Comparison of ENCODE assay signal across 9 mouse cellular contexts in the genomic region with DNA sequence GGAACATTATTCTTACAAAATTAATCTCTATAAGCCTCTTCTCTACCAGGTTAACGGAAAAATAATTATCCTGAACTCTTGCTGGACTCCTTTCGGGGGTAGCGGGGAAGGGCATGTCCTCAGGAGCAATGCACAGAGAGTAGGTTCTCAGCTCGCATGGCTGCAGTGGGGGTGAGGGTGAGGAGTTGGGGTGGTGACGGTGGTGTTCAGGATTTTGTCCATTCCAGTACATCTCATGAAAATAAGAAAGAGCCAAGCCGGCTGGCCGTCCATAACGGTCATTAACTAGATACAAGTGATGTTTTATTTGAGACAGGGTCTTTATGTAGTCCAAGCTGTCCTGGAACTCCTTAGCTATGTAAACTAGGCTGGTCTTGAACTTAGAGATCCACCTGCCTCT. TPM values are rescaled to one million over a fixed set of nuclear protein-coding genes. Genes with fewer than 3 reads are reported as not detected.
DNase-seq lines count a peak whose midpoint lies in the region; ATAC-seq lines count a peak whose summit lies in the region.
"Had no signal": no experiment of that assay in that cellular context is flagged by ENCODE, and none has a peak within 500 bp of the region (broad histone marks: within the 10 kb centered on the region; RNA-seq: fewer than 3 reads in every experiment).

No protein-coding gene starts in this region.

- peaks cover 10% of the 10 kb centered on the region; the same call in 1 of the 2 replicates for H3K4me1 ChIP-seq in heart, embryonic 10.5 days
- H3K4me1 ChIP-seq in megakaryocyte, embryonic 14.5 days = peaks cover 38% of the 10 kb centered on the region
- peaks cover 12% of the 10 kb centered on the region; the same call in 1 of the 2 replicates for H3K4me1 ChIP-seq in forebrain, embryonic 16.5 days (replicated peaks; ENCODE audit: control insufficient read depth, insufficient read depth, low read length)
- H3K4me1 ChIP-seq in midbrain, embryonic 16.5 days (ENCODE audit: control insufficient read depth, insufficient read depth, low read length) = peaks cover 11% of the 10 kb centered on the region; the same call in 1 of the 2 replicates

- peak overlapping the region; percentile 69 for H3K4me2 ChIP-seq in forebrain, embryonic 16.5 days (ENCODE audit: low read length)
- peak overlapping the region; percentile 89 for H3K4me2 ChIP-seq in midbrain, embryonic 16.5 days (ENCODE audit: low read length)

- no peaks in the 10 kb centered on the region for H3K9me3 ChIP-seq in heart, embryonic 10.5 days
- H3K9me3 ChIP-seq in megakaryocyte, embryonic 14.5 days = no peaks in the 10 kb centered on the region
- no peaks in the 10 kb centered on the region for H3K9me3 ChIP-seq in forebrain, embryonic 16.5 days (ENCODE audit: control insufficient read depth, low read length)
- H3K9me3 ChIP-seq in midbrain, embryonic 16.5 days (replicated peaks; ENCODE audit: control insufficient read depth, low read length, poor library complexity, severe bottlenecking) = no peaks in the 10 kb centered on the region

- no peak for DNase-seq in heart, embryonic 10.5 days (ENCODE audit: low spot score)
- DNase-seq in heart, adult 8-10 months (ENCODE audit: low spot score) = no peak
- no peak for DNase-seq in cerebellum, adult 9-11 months
- no peak for DNase-seq in layer of hippocampus, adult 11-12 months (ENCODE audit: low spot score)

- H3K27me3 ChIP-seq in heart, embryonic 10.5 days (ENCODE audit: insufficient read depth, poor library complexity, severe bottlenecking) = no peaks in the 10 kb centered on the region
- H3K27me3 ChIP-seq in megakaryocyte, embryonic 14.5 days (replicated peaks) = peaks cover 2% of the 10 kb centered on the region
- no peaks in the 10 kb centered on the region for H3K27me3 ChIP-seq in forebrain, embryonic 16.5 days (replicated peaks; ENCODE audit: control insufficient read depth, insufficient read depth, low read length)
- H3K27me3 ChIP-seq in midbrain, embryonic 16.5 days (ENCODE audit: control insufficient read depth, insufficient read depth, low read depth, low read length) = no peaks in the 10 kb centered on the region

- 81% methylated on average over 8 of the region's 8 CpGs for WGBS in heart, embryonic 10.5 days
- 79% methylated on average over 8 of the region's 8 CpGs for WGBS in forebrain, embryonic 16.5 days
- WGBS in midbrain, embryonic 16.5 days = 86% methylated on average over 8 of the region's 8 CpGs

- peak overlapping the region; percentile 96; the same call in 1 of the 2 replicates for H3K27ac ChIP-seq in heart, embryonic 10.5 days
- no peak overlapping the region for H3K27ac ChIP-seq in forebrain, embryonic 16.5 days (ENCODE audit: low read length)
- no peak overlapping the region for H3K27ac ChIP-seq in midbrain, embryonic 16.5 days (ENCODE audit: low read length)

- H3K4me3 ChIP-seq in heart, embryonic 10.5 days = no peak overlapping the region
- peak overlapping the region; percentile 98 for H3K4me3 ChIP-seq in megakaryocyte, embryonic 14.5 days (replicated peaks)
- no peak overlapping the region for H3K4me3 ChIP-seq in forebrain, embryonic 16.5 days (replicated peaks; ENCODE audit: low read length)
- no peak overlapping the region for H3K4me3 ChIP-seq in midbrain, embryonic 16.5 days (ENCODE audit: low read depth, low read length)

- ATAC-seq in megakaryocyte, adult 5-6 weeks (ENCODE audit: poor library complexity, severe bottlenecking) = no peak
- no peak for ATAC-seq in forebrain, embryonic 16.5 days
- no peak for ATAC-seq in midbrain, embryonic 16.5 days

- H3K36me3 ChIP-seq in heart, embryonic 10.5 days = peaks cover 10% of the 10 kb centered on the region; the same call in 1 of the 2 replicates
- H3K36me3 ChIP-seq in megakaryocyte, embryonic 14.5 days (replicated peaks; ENCODE audit: low read length) = peaks cover 35% of the 10 kb centered on the region
- no peaks in the 10 kb centered on the region for H3K36me3 ChIP-seq in forebrain, embryonic 16.5 days (ENCODE audit: control insufficient read depth, insufficient read depth)
- no peaks in the 10 kb centered on the region for H3K36me3 ChIP-seq in midbrain, embryonic 16.5 days (ENCODE audit: control insufficient read depth, insufficient read depth, low read length)

- H3K9ac ChIP-seq in forebrain, embryonic 16.5 days (replicated peaks; ENCODE audit: low read depth, low read length) = no peak overlapping the region
- H3K9ac ChIP-seq in midbrain, embryonic 16.5 days (ENCODE audit: low read depth, low read length) = no peak overlapping the region

RNA-seq across cellular contexts. Expression of gene Ccng1, which starts 0.9 kb away (rescaled TPM):
- polyA plus RNA-seq in heart, embryonic 10.5 days (2016; fragmentation: Nextera tagmentation; extraction: Ambion mirVana) = 76.3 and 127 TPM in 2 replicates
- total RNA-seq in heart, adult 8-10 months (2022) = 100 to 1,000 TPM; 477 to 593 (median 535) TPM
- polyA plus RNA-seq in megakaryocyte, embryonic 14.5 days (2012; ENCODE audit: insufficient read depth, low replicate concordance) = 42.4 and 46.2 TPM in 2 replicates
- total RNA-seq in megakaryocyte, adult 5-6 weeks (2015) = 86.5 and 89.1 TPM in 2 replicates
- total RNA-seq in megakaryocyte, adult 5-6 weeks (2017) = 72.5 and 74.6 TPM in 2 replicates
- polyA plus RNA-seq in forebrain, embryonic 16.5 days (2015; fragmentation: Nextera tagmentation; extraction: Ambion mirVana) = 32.2 and 38.0 TPM in 2 replicates
- 39.2 and 39.8 TPM in 2 replicates for polyA plus RNA-seq in midbrain, embryonic 16.5 days (2015; fragmentation: Nextera tagmentation; extraction: Ambion mirVana)

RNA-seq across cellular contexts. Expression of gene Nudcd2, which starts 22.5 kb away (rescaled TPM):
- 152 and 184 TPM in 2 replicates for polyA plus RNA-seq in heart, embryonic 10.5 days (2016; fragmentation: Nextera tagmentation; extraction: Ambion mirVana)
- total RNA-seq in heart, adult 8-10 months (2022) = 10 to 100 TPM; 13.1 to 19.0 (median 15.7) TPM
- 10.3 and 35.3 TPM in 2 replicates for polyA plus RNA-seq in megakaryocyte, embryonic 14.5 days (2012; ENCODE audit: insufficient read depth, low replicate concordance)
- 31.9 and 44.9 TPM in 2 replicates for total RNA-seq in megakaryocyte, adult 5-6 weeks (2015)
- total RNA-seq in megakaryocyte, adult 5-6 weeks (2017) = 62.8 and 63.0 TPM in 2 replicates
- 69.9 and 81.5 TPM in 2 replicates for polyA plus RNA-seq in forebrain, embryonic 16.5 days (2015; fragmentation: Nextera tagmentation; extraction: Ambion mirVana)
- 49.3 and 55.0 TPM in 2 replicates for polyA plus RNA-seq in midbrain, embryonic 16.5 days (2015; fragmentation: Nextera tagmentation; extraction: Ambion mirVana)

RNA-seq across cellular contexts. Expression of gene Hmmr, which starts 22.7 kb away (rescaled TPM):
- 57.1 and 63.0 TPM in 2 replicates for polyA plus RNA-seq in heart, embryonic 10.5 days (2016; fragmentation: Nextera tagmentation; extraction: Ambion mirVana)
- under 1 TPM in 3 of 4 experiments, not detected in 1; 0.09 to 0.25 (median 0.20) TPM for total RNA-seq in heart, adult 8-10 months (2022)
- 0.56 and 2.2 TPM in 2 replicates for polyA plus RNA-seq in megakaryocyte, embryonic 14.5 days (2012; ENCODE audit: insufficient read depth, low replicate concordance)
- 69.9 and 71.2 TPM in 2 replicates for total RNA-seq in megakaryocyte, adult 5-6 weeks (2015)
- 78.5 and 84.0 TPM in 2 replicates for total RNA-seq in megakaryocyte, adult 5-6 weeks (2017)
- 16.8 and 19.1 TPM in 2 replicates for polyA plus RNA-seq in forebrain, embryonic 16.5 days (2015; fragmentation: Nextera tagmentation; extraction: Ambion mirVana)
- 3.6 and 4.8 TPM in 2 replicates for polyA plus RNA-seq in midbrain, embryonic 16.5 days (2015; fragmentation: Nextera tagmentation; extraction: Ambion mirVana)
- total RNA-seq: gastrocnemius, adult 18-20 months had no signal
